Mouse (Mus musculus) intestine, embryonic 16.5 days (tissue): ENCODE measurements around the gene Hhip. TPM values are rescaled to one million over a fixed set of nuclear protein-coding genes. Genes with fewer than 3 reads are reported as not detected.

Experiments
- ATAC-seq: fragments of 200-750 bp; cut with Nextera tagmentation; 2 replicates; pipeline ENCODE4 v1.8.0; 2017; ENCODE audit warnings: moderate TSS enrichment, moderate library complexity
- H3K27ac ChIP-seq: fragments of 300-500 bp; sonication (generic); 2 replicates; pipeline ENCODE4 v1.5.1; 2014; ENCODE audit warnings: mild to moderate bottlenecking, low read length
- H3K27me3 ChIP-seq: fragments of 300-500 bp; sonication (generic); replicated peaks from 2 replicates; pipeline ENCODE4 v1.6.1; 2014; ENCODE audit warnings: low read length, control low read depth, mixed read lengths; ENCODE audit not compliant: control insufficient read depth, insufficient read depth
- H3K36me3 ChIP-seq: fragments of 300-500 bp; sonication (generic); 2 replicates; pipeline ENCODE4 v1.6.1; 2014; ENCODE audit warnings: low read length, control low read depth; ENCODE audit not compliant: control insufficient read depth, insufficient read depth
- H3K4me1 ChIP-seq: fragments of 300-500 bp; sonication (generic); 2 replicates; pipeline ENCODE4 v1.6.1; 2014; ENCODE audit warnings: low read length, control low read depth, mixed read lengths; ENCODE audit not compliant: control insufficient read depth, insufficient read depth
- H3K4me2 ChIP-seq: fragments of 300-500 bp; sonication (generic); 2 replicates; pipeline ENCODE4 v1.6.1; 2014; ENCODE audit warnings: low read depth, low read length, control low read depth
- H3K4me3 ChIP-seq: fragments of 300-500 bp; sonication (generic); 2 replicates; pipeline ENCODE4 v1.5.1; 2014; ENCODE audit warnings: mild to moderate bottlenecking, low read length
- H3K9ac ChIP-seq: fragments of 300-500 bp; sonication (generic); 2 replicates; pipeline ENCODE4 v1.6.1; 2014; ENCODE audit warnings: low read depth, low read length
- H3K9me3 ChIP-seq: fragments of 300-500 bp; sonication (generic); 2 replicates; pipeline ENCODE4 v1.6.1; 2016; ENCODE audit warnings: low read length, control low read depth; ENCODE audit not compliant: control insufficient read depth
- WGBS: fragments of 180-500 bp; shearing (Covaris S2); extraction: QIAGEN DNeasy Blood & Tissue Kit; methylation state at CpG from one replicate; pipeline ENCODE4 v1.1.7; 2014; 5-methylcytosine and 5-hydroxymethylcytosine counted together
- polyA plus RNA-seq: library from polyadenylated mRNA; unstranded; fragments of >200 nt; fragmentation: Nextera tagmentation; extraction: Ambion mirVana; gene quantifications from 2 replicates; pipeline ENCODE4 v1.2.1, GENCODE M21; 2015

The Hhip gene
- polyA plus RNA-seq, 1 experiment from 2014 or later, result 14.4 TPM

- Histone ChIP-seq H3K27me3 (no peaks in the 10 kb centered on the region), H3K9me3 (no peaks in the 10 kb centered on the region), H3K4me2 (no peak overlapping the region), H3K4me1 (no peaks in the 10 kb centered on the region), H3K27ac (no peak overlapping the region), H3K36me3 (no peaks in the 10 kb centered on the region), H3K4me3 (no peak overlapping the region), H3K9ac (no peak overlapping the region)
- ATAC-seq, result no peak
- WGBS, result 62% methylated on average over 3 of the region's 3 CpGs
Observed at GRCm38 (mm10) chr8:79950376-79950775, 107.4 kb downstream of the Hhip start.

- H3K4me2 ChIP-seq, result no peak overlapping the region
- H3K4me3 ChIP-seq, result no peak overlapping the region
- WGBS, result 67% methylated on average over 9 of the region's 9 CpGs
- no peaks in the 10 kb centered on the region for H3K27me3 ChIP-seq
- H3K4me1 ChIP-seq, result no peaks in the 10 kb centered on the region
- no peak overlapping the region for H3K27ac ChIP-seq
- no peaks in the 10 kb centered on the region for H3K36me3 ChIP-seq
- H3K9me3 ChIP-seq, result no peaks in the 10 kb centered on the region
- ATAC-seq, result no peak
- no peak overlapping the region for H3K9ac ChIP-seq
Observed at GRCm38 (mm10) chr8:79945501-79946076, 112.2 kb downstream of the Hhip start.

GRCm38 (mm10) chr8:79941070-79941469, 116.7 kb downstream of the Hhip start:
- H3K9me3 ChIP-seq, result no peaks in the 10 kb centered on the region
- H3K4me3 ChIP-seq, result no peak overlapping the region
- H3K27ac ChIP-seq, result no peak overlapping the region
- no peak overlapping the region for H3K4me2 ChIP-seq
- 91% methylated on average over 5 of the region's 5 CpGs for WGBS
- no peaks in the 10 kb centered on the region for H3K4me1 ChIP-seq
- no peaks in the 10 kb centered on the region for H3K36me3 ChIP-seq
- H3K9ac ChIP-seq, result no peak overlapping the region
- no peaks in the 10 kb centered on the region for H3K27me3 ChIP-seq
- ATAC-seq, result no peak

- H3K4me1 ChIP-seq, result no peaks in the 10 kb centered on the region
- no peak overlapping the region for H3K27ac ChIP-seq
- no peaks in the 10 kb centered on the region for H3K36me3 ChIP-seq
- no peaks in the 10 kb centered on the region for H3K9me3 ChIP-seq
- no peak overlapping the region for H3K4me3 ChIP-seq
- 54% methylated on average over 9 of the region's 9 CpGs for WGBS
- no peak overlapping the region for H3K9ac ChIP-seq
- H3K27me3 ChIP-seq, result no peaks in the 10 kb centered on the region
- no peak for ATAC-seq
- no peak overlapping the region for H3K4me2 ChIP-seq
Observed at GRCm38 (mm10) chr8:79936856-79937445, 120.9 kb downstream of the Hhip start.

GRCm38 (mm10) chr8:79935793-79936192, 122.0 kb downstream of the Hhip start:
- Histone ChIP-seq H3K4me1 (no peaks in the 10 kb centered on the region), H3K9me3 (no peaks in the 10 kb centered on the region), H3K36me3 (no peaks in the 10 kb centered on the region), H3K27me3 (no peaks in the 10 kb centered on the region), H3K9ac (no peak overlapping the region), H3K4me2 (no peak overlapping the region), H3K27ac (no peak overlapping the region), H3K4me3 (no peak overlapping the region)
- ATAC-seq, result no peak
- 30% methylated on average over 7 of the region's 7 CpGs for WGBS

- no peaks in the 10 kb centered on the region for H3K27me3 ChIP-seq
- H3K27ac ChIP-seq, result no peak overlapping the region
- H3K4me3 ChIP-seq, result no peak overlapping the region
- H3K9ac ChIP-seq, result no peak overlapping the region
- WGBS, result 31% methylated on average over 4 of the region's 4 CpGs
- ATAC-seq, result no peak
- H3K36me3 ChIP-seq, result no peaks in the 10 kb centered on the region
- H3K9me3 ChIP-seq, result no peaks in the 10 kb centered on the region
- H3K4me1 ChIP-seq, result no peaks in the 10 kb centered on the region
- no peak overlapping the region for H3K4me2 ChIP-seq
Observed at GRCm38 (mm10) chr8:79929202-79929601, 128.6 kb downstream of the Hhip start.

DNA sequence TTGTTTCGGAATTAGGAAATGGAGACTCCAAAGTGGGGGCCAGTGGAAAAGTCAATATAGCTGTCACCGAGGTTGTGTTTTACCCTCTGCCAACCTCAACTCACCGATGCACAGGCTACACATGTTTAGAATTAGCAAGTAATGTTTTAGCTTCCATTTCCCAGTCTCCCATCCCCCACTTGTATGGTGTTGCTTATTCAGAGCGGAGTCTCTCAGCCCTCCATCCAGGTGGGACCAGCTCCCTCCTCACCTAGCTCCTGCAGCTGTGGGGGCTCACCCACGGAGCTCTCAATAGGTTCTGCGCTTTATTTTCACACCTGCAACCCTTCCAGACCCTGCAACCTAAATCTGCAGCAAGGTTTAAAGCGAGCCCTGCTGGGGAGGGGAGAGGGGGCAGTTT, 140.6 kb downstream of the Hhip start:
- no peaks in the 10 kb centered on the region for H3K36me3 ChIP-seq
- no peak for ATAC-seq
- H3K27ac ChIP-seq, result no peak overlapping the region
- no peak overlapping the region for H3K4me2 ChIP-seq
- H3K27me3 ChIP-seq, result no peaks in the 10 kb centered on the region
- H3K9ac ChIP-seq, result no peak overlapping the region
- H3K9me3 ChIP-seq, result no peaks in the 10 kb centered on the region
- no peak overlapping the region for H3K4me3 ChIP-seq
- no peaks in the 10 kb centered on the region for H3K4me1 ChIP-seq
- 63% methylated on average over 7 of the region's 7 CpGs for whole genome bisulfite sequencing
